Mouse (Mus musculus) testis, adult 2 months (tissue): ENCODE data around the gene Nme9. TPM values are rescaled to one million over a fixed set of nuclear protein-coding genes. Genes with fewer than 3 reads are reported as not detected.

Experiments
- H3K27ac ChIP-seq: fragments of 200-500 bp; 2 replicates; pipeline ENCODE4 v1.5.1; 2012; ENCODE audit warnings: low read depth, low read length; ENCODE audit not compliant: control insufficient read depth, insufficient read depth
- H3K27me3 ChIP-seq: fragments of 200-500 bp; 2 replicates; pipeline ENCODE4 v1.6.1; 2012; ENCODE audit warnings: mild to moderate bottlenecking, low read length, moderate library complexity; ENCODE audit not compliant: control insufficient read depth, insufficient read depth
- H3K36me3 ChIP-seq: fragments of 200-500 bp; 2 replicates; pipeline ENCODE4 v1.6.1; 2012; ENCODE audit warnings: mild to moderate bottlenecking, low read length; ENCODE audit not compliant: control insufficient read depth, insufficient read depth
- H3K4me1 ChIP-seq: fragments of 200-500 bp; 2 replicates; pipeline ENCODE4 v1.6.1; 2012; ENCODE audit warnings: low read length; ENCODE audit not compliant: control insufficient read depth, insufficient read depth
- H3K4me3 ChIP-seq: fragments of 200-500 bp; 2 replicates; pipeline ENCODE4 v1.5.1; 2012; ENCODE audit warnings: low read depth, mild to moderate bottlenecking, low read length, moderate library complexity, mixed read lengths; ENCODE audit not compliant: control insufficient read depth
- CTCF ChIP-seq: fragments of 200-500 bp; IDR thresholded peaks from 2 replicates; pipeline ENCODE4 v1.5.1; 2012; ENCODE audit warnings: low read depth, mild to moderate bottlenecking, inconsistent platforms, low read length, moderate library complexity; ENCODE audit not compliant: control insufficient read depth, insufficient read depth, insufficient replicate concordance
- POLR2A ChIP-seq: fragments of 200-500 bp; IDR thresholded peaks from 2 replicates; pipeline ENCODE4 v1.6.1; 2012; ENCODE audit warnings: low read depth, mild to moderate bottlenecking, inconsistent platforms, low read length, moderate library complexity; ENCODE audit not compliant: control insufficient read depth
- polyA plus RNA-seq: library from polyadenylated mRNA; depleted of rRNA; stranded (reverse); fragments of >200 nt; gene quantifications from 2 replicates; pipeline ENCODE4 v1.2.3, GENCODE M21; 2012

Gene Nme9
- polyA plus RNA-seq, 1 experiment, result 0.22 TPM

DNA sequence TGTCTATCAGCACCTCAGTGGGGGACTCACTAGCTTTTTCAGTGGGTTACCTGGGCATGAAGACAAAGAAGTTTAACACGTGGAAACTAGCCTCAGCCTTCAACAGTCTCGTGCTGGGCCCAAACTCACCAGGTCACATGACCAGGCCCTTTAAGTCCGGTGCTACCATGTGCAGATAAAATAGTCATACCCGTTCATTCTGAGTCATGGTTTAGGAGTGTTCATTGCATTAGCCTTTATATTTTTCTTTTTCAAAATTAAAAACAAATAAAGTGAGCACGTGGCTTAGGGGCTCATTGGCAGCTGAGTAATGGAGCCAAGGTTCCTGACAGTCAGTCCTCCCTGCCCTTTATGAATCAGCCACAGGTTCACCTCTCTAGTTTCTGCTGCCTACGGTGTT is 20.5 kb upstream of the Nme9 start:
- no peak overlapping the region for H3K27ac ChIP-seq
- H3K36me3 ChIP-seq, result no peaks in the 10 kb centered on the region
- no peak overlapping the region for H3K4me3 ChIP-seq
- no peak for TF ChIP-seq POLR2A
- TF ChIP-seq CTCF, result no peak
- H3K27me3 ChIP-seq, result no peaks in the 10 kb centered on the region
- peaks cover 4% of the 10 kb centered on the region; the same call in 1 of the 2 replicates for H3K4me1 ChIP-seq

DNA sequence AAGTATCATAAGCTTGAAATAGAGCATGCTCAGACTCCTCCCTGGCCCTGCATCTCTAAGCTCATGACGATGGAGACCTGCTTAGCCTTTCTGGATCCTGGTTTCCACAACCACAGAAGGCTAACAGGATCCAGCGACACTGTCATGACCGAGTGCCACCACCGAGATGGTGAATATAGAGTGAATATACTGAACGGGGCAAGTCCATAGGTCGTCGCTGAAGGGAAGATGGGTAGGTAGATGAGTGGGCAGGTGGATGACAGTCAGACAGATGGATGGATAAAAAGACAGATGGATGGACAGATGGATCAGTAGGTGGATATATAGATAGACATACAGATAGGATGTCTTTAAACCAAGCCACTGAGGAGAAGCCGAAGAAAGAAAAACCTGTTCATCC is 19.9 kb upstream of the Nme9 start:
- Histone ChIP-seq H3K4me3 (no peak overlapping the region), H3K4me1 (peaks cover 5% of the 10 kb centered on the region; the same call in 1 of the 2 replicates), H3K27me3 (no peaks in the 10 kb centered on the region), H3K36me3 (no peaks in the 10 kb centered on the region), H3K27ac (no peak overlapping the region)
- TF ChIP-seq POLR2A (no peak), CTCF (no peak)

DNA sequence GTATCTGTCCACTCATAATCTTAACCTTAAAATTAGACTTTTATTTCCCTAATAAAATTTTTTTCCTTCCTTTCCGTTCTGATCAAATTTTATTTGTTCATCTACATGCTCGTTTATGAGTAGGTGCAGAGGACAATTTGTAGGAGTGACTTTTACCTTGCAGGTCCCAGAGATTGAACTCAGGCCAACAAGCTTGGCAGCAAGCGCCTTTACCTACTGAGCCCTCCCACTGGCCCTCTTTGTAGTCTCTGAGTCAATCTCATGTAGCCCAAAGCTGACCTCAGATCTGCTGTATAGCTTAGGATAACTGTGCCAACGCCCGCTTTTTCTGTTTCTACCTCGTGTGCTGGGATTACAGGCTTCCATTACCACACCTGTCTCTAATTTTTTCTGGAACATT is 19.3 kb upstream of the Nme9 start:
- H3K27ac ChIP-seq, result no peak overlapping the region
- H3K36me3 ChIP-seq, result no peaks in the 10 kb centered on the region
- H3K4me3 ChIP-seq, result no peak overlapping the region
- peaks cover 8% of the 10 kb centered on the region for H3K4me1 ChIP-seq
- H3K27me3 ChIP-seq, result no peaks in the 10 kb centered on the region
- TF ChIP-seq CTCF (no peak), POLR2A (no peak)

DNA sequence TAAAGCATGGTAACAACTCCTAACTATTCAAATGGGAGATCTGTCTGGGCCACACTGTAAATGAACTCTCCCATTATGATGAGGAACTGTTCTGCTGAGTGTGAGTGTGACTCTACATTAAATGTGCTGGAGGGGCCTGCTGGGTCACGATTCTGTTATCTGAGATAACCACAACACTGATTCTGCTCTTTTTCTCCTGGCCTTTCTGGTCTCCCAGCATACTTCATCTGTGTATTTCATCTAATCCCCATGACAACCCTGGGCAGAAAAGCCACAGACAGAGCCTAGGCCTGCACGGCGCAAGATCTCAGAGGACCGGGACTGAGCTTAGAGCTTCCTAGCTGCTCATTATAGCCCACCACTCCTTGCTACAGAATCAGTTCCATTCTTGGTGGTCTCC is 18.8 kb upstream of the Nme9 start:
- no peaks in the 10 kb centered on the region for H3K27me3 ChIP-seq
- no peak overlapping the region for H3K27ac ChIP-seq
- no peaks in the 10 kb centered on the region for H3K36me3 ChIP-seq
- peaks cover 8% of the 10 kb centered on the region for H3K4me1 ChIP-seq
- TF ChIP-seq POLR2A, result no peak
- no peak for TF ChIP-seq CTCF
- H3K4me3 ChIP-seq, result no peak overlapping the region

DNA sequence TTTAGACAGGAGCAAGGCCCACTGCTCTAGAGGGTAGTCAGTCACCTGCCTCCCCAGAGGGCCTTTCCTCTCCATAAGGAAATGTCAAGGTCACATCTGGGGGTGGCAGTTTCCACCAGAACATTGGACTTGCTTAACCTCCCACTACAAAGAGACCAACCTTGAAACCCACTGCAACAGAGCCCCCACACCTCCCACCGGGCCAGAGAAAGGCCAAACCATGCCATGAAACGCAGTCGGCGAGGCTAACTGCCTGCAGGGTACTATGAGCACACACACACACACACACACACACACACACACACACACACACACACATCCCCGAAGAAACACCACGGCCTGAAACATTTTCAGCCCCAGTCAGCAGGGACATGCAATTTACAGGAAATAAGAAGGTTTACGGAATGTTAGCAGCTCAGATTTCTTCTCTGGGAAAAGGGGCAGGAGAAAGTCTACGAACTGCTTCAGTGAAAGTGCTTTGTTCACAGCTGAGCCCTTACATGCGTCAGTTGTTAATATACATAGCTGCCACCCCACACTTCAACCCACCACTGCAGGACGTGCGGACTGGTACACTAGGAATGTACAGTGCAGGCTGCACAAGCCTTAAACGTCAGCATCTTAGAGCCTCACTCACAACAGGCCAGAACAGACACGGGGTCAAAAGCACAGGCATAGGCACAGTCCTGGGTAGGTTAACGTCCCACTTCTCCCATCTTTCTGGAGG is 16.2 kb upstream of the Nme9 start:
- no peak for TF ChIP-seq CTCF
- no peak for TF ChIP-seq POLR2A
- H3K4me1 ChIP-seq, result peaks cover 8% of the 10 kb centered on the region
- H3K27me3 ChIP-seq, result no peaks in the 10 kb centered on the region
- no peak overlapping the region for H3K27ac ChIP-seq
- H3K36me3 ChIP-seq, result no peaks in the 10 kb centered on the region
- peak overlapping the region; percentile 65 for H3K4me3 ChIP-seq

DNA sequence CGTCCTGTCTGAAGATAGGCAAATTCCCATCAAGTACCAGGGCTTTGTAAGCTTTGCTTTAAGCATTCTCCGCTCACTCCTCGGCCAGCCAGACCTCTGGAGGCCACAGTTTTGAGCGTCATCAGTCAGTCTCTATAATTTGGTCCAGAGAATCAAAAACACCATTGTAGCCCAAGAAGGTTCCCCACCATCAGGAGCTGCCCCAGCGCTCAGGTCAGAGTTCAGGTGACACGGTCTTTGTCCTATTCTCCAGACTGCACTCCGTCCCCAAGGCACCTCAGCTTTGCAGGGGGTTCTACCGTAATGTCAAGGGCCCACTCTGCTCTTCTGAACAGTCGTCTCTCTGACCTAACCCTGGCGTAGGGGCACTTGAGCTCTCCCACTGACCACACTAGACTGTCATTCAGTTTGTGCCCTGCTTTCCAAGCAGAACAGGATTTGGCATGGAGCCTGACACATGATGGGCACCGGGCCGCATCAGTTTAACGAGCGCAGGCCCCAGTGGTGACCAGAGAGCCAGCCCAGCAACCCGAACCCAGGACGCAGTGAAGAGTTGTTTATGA is 15.6 kb upstream of the Nme9 start:
- Histone ChIP-seq H3K27ac (no peak overlapping the region), H3K27me3 (no peaks in the 10 kb centered on the region), H3K36me3 (no peaks in the 10 kb centered on the region), H3K4me3 (peak overlapping the region; percentile 65), H3K4me1 (peaks cover 8% of the 10 kb centered on the region)
- TF ChIP-seq POLR2A (no peak), CTCF (no peak)

DNA sequence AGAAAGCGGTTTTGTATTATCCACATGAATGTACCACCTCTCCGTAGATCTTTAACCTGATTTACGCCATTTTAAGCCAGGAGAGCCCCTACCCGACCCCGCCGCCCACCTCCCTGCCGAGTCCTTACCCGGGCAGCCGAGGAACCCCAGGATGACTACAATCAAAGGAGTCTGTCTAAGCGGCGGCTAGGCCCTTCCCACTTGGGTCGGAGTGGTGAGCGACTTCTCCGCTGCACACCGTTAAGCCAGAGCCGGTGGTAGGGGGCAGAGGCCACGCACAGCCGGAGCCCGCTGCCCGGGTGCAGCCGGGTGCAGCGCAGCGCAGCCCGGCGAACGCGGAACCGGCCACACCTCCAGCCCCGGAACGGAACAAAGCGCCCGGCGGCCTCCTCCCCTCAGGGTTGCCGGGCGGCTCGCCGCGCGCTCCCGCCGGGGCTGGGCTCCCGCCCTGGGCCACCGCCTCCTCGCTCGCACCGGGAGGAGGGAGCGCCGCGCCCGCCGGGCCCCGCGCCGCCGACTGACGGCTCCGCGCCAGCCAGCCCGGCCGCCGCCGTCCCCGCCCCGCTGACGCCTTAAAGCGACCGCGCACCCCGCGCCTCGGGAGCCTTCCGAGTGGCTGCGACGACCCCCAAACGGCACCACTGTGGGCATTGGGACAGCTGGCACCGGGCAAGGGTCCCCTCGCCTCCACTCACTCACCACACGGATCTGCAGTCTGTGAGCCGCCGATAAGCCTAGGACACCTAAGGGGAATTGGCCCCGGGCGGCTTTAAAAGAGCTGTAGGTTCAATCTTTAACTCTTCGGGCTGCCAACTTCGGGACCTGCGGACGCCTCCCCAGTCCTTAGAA is 14.9 kb upstream of the Nme9 start:
- TF ChIP-seq CTCF, result no peak
- TF ChIP-seq POLR2A, result peak; percentile 9; the same call in 1 of the 2 replicates
- Histone ChIP-seq H3K27me3 (no peaks in the 10 kb centered on the region), H3K27ac (peak overlapping the region; percentile 7; the same call in 1 of the 2 replicates)

More for the DNA sequence above, 14.9 kb upstream of the Nme9 start:
- Histone ChIP-seq H3K36me3 (no peaks in the 10 kb centered on the region), H3K4me1 (peaks cover 8% of the 10 kb centered on the region), H3K4me3 (peak overlapping the region; percentile 65)
